Mouse (Mus musculus): Measurements from ENCODE around the gene Vmn1r55.
"Not testable (repeated sequence)": the region's sequence is repeated elsewhere in the genome, so short reads cannot be mapped to it uniquely, and the experiment has no call there.

The Vmn1r55 gene

GRCm38 (mm10) chr7:5149570-5149969 is at the start of gene Vmn1r55:
Gene Vmn1r55, minus strand, starts transcription at chr7:5149670.
- not testable (repeated sequence) for DNase-seq (ENCODE audit: low spot score in 2 of 2)

- not testable (repeated sequence) for DNase-seq (ENCODE audit: low spot score in 2 of 2)
Measured at GRCm38 (mm10) chr7:5196647-5197046, 47.2 kb upstream of the Vmn1r55 start, which contains the start of gene Vmn1r56. Gene Vmn1r56, minus strand, starts transcription at chr7:5196747.

- peak; percentile 71 to 78 for DNase-seq (ENCODE audit: low spot score in 2 of 2)
Measured at GRCm38 (mm10) chr7:5125549-5126406, 23.7 kb downstream of the Vmn1r55 start, which contains the start of gene Rasl2-9. Gene Rasl2-9, minus strand, starts transcription at chr7:5125950.

GRCm38 (mm10) chr7:5125078-5125477 is 24.4 kb downstream of the Vmn1r55 start:
- DNase-seq (ENCODE audit: low spot score in 2 of 2), result no peak

- no peak for DNase-seq (ENCODE audit: low spot score in 2 of 2)
Measured at GRCm38 (mm10) chr7:5116850-5117249, 32.6 kb downstream of the Vmn1r55 start, which contains the start of gene Rfpl4. Gene Rfpl4, minus strand, starts transcription at chr7:5116950.

GRCm38 (mm10) chr7:5112701-5113100 is 36.8 kb downstream of the Vmn1r55 start:
- DNase-seq (ENCODE audit: low spot score in 2 of 2), result no peak

GRCm38 (mm10) chr7:5109301-5109700 is 40.2 kb downstream of the Vmn1r55 start:
- no peak for DNase-seq (ENCODE audit: low spot score in 2 of 2)

GRCm38 (mm10) chr7:5108272-5108671 is 41.2 kb downstream of the Vmn1r55 start:
- DNase-seq (ENCODE audit: low spot score in 2 of 2), result no peak

- DNase-seq (ENCODE audit: low spot score in 2 of 2), result no peak
Measured at GRCm38 (mm10) chr7:5102564-5102963, 46.9 kb downstream of the Vmn1r55 start.

- DNase-seq (ENCODE audit: low spot score in 2 of 2), result no peak
Measured at GRCm38 (mm10) chr7:5101066-5101663, 48.3 kb downstream of the Vmn1r55 start.

- no peak for DNase-seq (ENCODE audit: low spot score in 2 of 2)
Measured at GRCm38 (mm10) chr7:5099796-5100195, 49.7 kb downstream of the Vmn1r55 start.

- DNase-seq (ENCODE audit: low spot score in 2 of 2), result no peak
Measured at GRCm38 (mm10) chr7:5098769-5099168, 50.7 kb downstream of the Vmn1r55 start.

- DNase-seq (ENCODE audit: low spot score in 2 of 2), result peak; percentile 35 to 39
Measured at GRCm38 (mm10) chr7:5092831-5093510, 56.5 kb downstream of the Vmn1r55 start.

- no peak for DNase-seq (ENCODE audit: low spot score in 2 of 2)
Measured at GRCm38 (mm10) chr7:5092381-5092780, 57.1 kb downstream of the Vmn1r55 start.

GRCm38 (mm10) chr7:5091008-5091728 is 58.3 kb downstream of the Vmn1r55 start:
- DNase-seq (ENCODE audit: low spot score in 2 of 2), result peak; percentile 51 to 60

GRCm38 (mm10) chr7:5089853-5090252 is 59.6 kb downstream of the Vmn1r55 start:
- peak; percentile 55 to 64 for DNase-seq (ENCODE audit: low spot score in 2 of 2)

GRCm38 (mm10) chr7:5087886-5088285 is 61.6 kb downstream of the Vmn1r55 start:
- DNase-seq (ENCODE audit: low spot score in 2 of 2), result no peak

- DNase-seq (ENCODE audit: low spot score in 2 of 2), result no peak
Measured at GRCm38 (mm10) chr7:5086921-5087440, 62.5 kb downstream of the Vmn1r55 start.

GRCm38 (mm10) chr7:5085512-5085911 is 64.0 kb downstream of the Vmn1r55 start:
- no peak for DNase-seq (ENCODE audit: low spot score in 2 of 2)

GRCm38 (mm10) chr7:5083325-5084105 is 66.0 kb downstream of the Vmn1r55 start:
- DNase-seq (ENCODE audit: low spot score in 2 of 2), result no peak

Data from right cerebral cortex, adult 2 months (tissue).